Mouse (Mus musculus): Measurements from ENCODE around the gene Zfhx2.

DNA sequence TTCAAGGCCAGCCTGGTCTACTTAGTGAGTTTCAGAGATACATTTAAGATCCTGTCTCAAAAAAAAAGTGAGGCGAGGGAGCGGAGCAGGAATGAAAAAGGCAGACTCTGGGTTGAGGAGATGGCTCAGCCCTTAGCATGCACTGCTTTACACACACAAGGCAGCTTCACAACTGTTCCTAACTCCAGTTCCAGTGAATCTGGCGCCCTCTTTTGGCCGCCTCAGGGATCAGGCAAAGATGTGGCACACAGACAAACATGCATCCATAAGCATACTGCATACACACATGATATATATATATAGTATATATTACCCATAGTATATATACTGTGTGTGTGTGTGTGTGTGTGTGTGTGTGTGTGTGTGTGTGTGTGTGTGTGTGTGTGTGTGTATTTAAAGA is 81.0 kb downstream of the Zfhx2 start:
- TF ChIP-seq CTCF (IDR thresholded peaks at IDR 0.05; ENCODE audit: insufficient read depth, low read depth, low read length) (no peak), POLR2A (IDR thresholded peaks at IDR 0.05; ENCODE audit: insufficient read depth, low read depth, low read length) (no peak)

Data from olfactory bulb, adult 2 months (tissue).